Mouse (Mus musculus): ENCODE data around the gene Ammecr1. TPM values are rescaled to one million over a fixed set of nuclear protein-coding genes. Genes with fewer than 3 reads are reported as not detected.

The Ammecr1 gene
- polyA plus RNA-seq, 1 experiment from 2014 or later = 4.9 TPM

- Histone ChIP-seq H3K27ac (no peak overlapping the region), H3K36me3 (no peaks in the 10 kb centered on the region), H3K4me3 (replicated peaks) (no peak overlapping the region), H3K9me3 (no peaks in the 10 kb centered on the region), H3K4me1 (replicated peaks) (no peaks in the 10 kb centered on the region), H3K27me3 (no peaks in the 10 kb centered on the region), H3K4me2 (replicated peaks) (no peak overlapping the region), H3K9ac (replicated peaks) (no peak overlapping the region)
- no peak for ATAC-seq
- 93% methylated on average over 1 of the region's 1 CpGs for WGBS
Measured at GRCm38 (mm10) chrX:142825309-142825708, 141.2 kb downstream of the Ammecr1 start.

- ATAC-seq = no peak
- H3K4me3 ChIP-seq (replicated peaks) = no peak overlapping the region
- no peak overlapping the region for H3K4me2 ChIP-seq (replicated peaks)
- no peak overlapping the region for H3K27ac ChIP-seq
- 29% methylated on average over 3 of the region's 3 CpGs for WGBS
- 0 out of 2 replicates have a peak, but pooled peaks cover 3% of the 10 kb centered on the region for H3K4me1 ChIP-seq (replicated peaks)
- no peaks in the 10 kb centered on the region for H3K9me3 ChIP-seq
- no peak overlapping the region for H3K9ac ChIP-seq (replicated peaks)
- no peaks in the 10 kb centered on the region for H3K36me3 ChIP-seq
- peaks cover 3% of the 10 kb centered on the region; the same call in 1 of the 2 replicates for H3K27me3 ChIP-seq
Measured at GRCm38 (mm10) chrX:142821846-142822245, 144.7 kb downstream of the Ammecr1 start.

DNA sequence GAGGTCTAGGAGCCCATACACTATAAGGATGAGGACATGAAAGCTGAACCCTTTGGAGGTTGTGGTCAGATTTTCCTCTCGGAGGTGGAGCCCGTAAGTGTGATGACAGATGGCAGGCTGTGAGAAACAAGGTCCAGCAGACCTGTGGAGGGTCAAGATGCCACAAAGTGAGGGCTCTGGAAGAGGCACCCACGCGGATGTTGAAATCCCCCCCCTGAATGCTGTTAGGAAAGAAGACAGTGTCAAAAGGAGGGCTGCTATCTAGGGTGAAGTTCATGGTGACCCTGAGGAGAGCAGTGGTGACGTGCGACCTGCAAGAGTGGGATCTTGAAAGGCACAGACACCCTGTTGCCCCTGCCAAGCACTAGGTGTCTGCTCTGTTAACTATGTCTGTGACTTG is 145.3 kb downstream of the Ammecr1 start:
- H3K9ac ChIP-seq (replicated peaks) = no peak overlapping the region
- 88% methylated on average over 6 of the region's 6 CpGs for WGBS
- H3K9me3 ChIP-seq = no peaks in the 10 kb centered on the region
- no peaks in the 10 kb centered on the region for H3K36me3 ChIP-seq
- ATAC-seq = no peak; the same call in 1 of the 2 replicates
- peaks cover 3% of the 10 kb centered on the region; the same call in 1 of the 2 replicates for H3K27me3 ChIP-seq
- H3K4me2 ChIP-seq (replicated peaks) = no peak overlapping the region
- H3K4me3 ChIP-seq (replicated peaks) = no peak overlapping the region
- H3K4me1 ChIP-seq (replicated peaks) = 0 out of 2 replicates have a peak, but pooled peaks cover 3% of the 10 kb centered on the region
- no peak overlapping the region for H3K27ac ChIP-seq

DNA sequence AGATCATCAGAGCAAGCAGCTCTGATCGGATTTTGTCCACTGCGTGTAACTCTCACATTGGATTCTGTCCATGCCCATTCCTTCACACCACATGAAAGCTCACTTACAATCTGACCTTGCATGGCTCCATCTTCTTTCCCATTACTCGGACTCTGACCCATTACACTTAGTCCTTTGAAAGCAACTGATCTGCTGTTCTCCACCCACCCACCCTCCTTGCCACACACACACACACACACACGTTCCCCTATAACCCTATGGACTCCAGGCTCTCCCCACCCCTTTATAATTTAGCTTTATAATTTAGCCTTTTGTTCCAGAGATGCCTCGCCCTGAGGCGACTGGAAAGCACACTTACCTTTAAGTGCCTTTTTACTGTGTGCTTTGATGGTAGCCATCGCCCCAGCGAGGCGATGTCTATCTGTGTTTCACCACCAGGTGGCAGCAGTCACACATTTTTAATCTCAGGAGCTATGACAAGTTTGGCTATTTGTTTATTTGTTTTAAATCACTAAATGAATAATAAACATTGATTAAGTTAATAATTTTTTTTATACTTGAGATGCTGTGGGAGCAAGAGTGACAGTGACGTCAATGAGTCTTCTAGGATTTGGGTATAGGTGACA is 148.4 kb downstream of the Ammecr1 start:
- Histone ChIP-seq H3K9me3 (no peaks in the 10 kb centered on the region), H3K4me1 (replicated peaks) (0 out of 2 replicates have a peak, but pooled peaks cover 3% of the 10 kb centered on the region), H3K4me2 (replicated peaks) (no peak overlapping the region), H3K27ac (no peak overlapping the region), H3K36me3 (no peaks in the 10 kb centered on the region), H3K27me3 (peaks cover 3% of the 10 kb centered on the region; the same call in 1 of the 2 replicates), H3K4me3 (replicated peaks) (no peak overlapping the region), H3K9ac (replicated peaks) (no peak overlapping the region)
- ATAC-seq = 0 out of 2 replicates have a peak, but pooled peaks have one; percentile 7
- 39% methylated on average over 10 of the region's 10 CpGs for WGBS

- no peak overlapping the region for H3K9ac ChIP-seq (replicated peaks)
- H3K27ac ChIP-seq = no peak overlapping the region
- H3K36me3 ChIP-seq = no peaks in the 10 kb centered on the region
- no peak for ATAC-seq
- no peak overlapping the region for H3K4me3 ChIP-seq (replicated peaks)
- no peak overlapping the region for H3K4me2 ChIP-seq (replicated peaks)
- 12% methylated on average over 6 of the region's 6 CpGs for WGBS
- H3K27me3 ChIP-seq = peaks cover 3% of the 10 kb centered on the region; the same call in 1 of the 2 replicates
- H3K9me3 ChIP-seq = no peaks in the 10 kb centered on the region
- 0 out of 2 replicates have a peak, but pooled peaks cover 3% of the 10 kb centered on the region for H3K4me1 ChIP-seq (replicated peaks)
Measured at GRCm38 (mm10) chrX:142813146-142813545, 153.4 kb downstream of the Ammecr1 start.

DNA sequence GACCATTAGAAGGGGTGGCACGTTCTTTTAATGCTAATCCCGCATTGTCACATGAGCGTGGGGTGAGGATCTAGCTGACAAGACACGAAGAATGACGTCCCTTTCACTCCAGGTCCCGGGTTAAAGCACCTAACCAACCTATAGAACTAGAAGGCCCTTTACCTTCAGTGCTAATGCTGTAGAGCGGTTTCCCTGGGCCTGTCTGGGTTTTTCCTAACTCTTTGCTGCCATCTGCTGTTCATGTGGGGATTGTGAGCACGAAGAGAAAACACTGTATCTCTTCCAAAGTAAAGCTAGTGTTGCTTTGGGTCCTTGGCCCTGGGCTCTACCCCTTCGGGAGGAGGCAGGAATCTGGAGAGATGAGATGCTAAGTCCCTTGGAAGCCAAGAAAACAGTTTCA is 158.1 kb downstream of the Ammecr1 start:
- WGBS = 38% methylated on average over 9 of the region's 9 CpGs
- Histone ChIP-seq H3K9me3 (no peaks in the 10 kb centered on the region), H3K27me3 (no peaks in the 10 kb centered on the region), H3K4me1 (replicated peaks) (no peaks in the 10 kb centered on the region; the same call in 1 of the 2 replicates), H3K36me3 (no peaks in the 10 kb centered on the region), H3K9ac (replicated peaks) (no peak overlapping the region), H3K4me2 (replicated peaks) (no peak overlapping the region), H3K4me3 (replicated peaks) (no peak overlapping the region), H3K27ac (no peak overlapping the region)
- no peak for ATAC-seq

- Histone ChIP-seq H3K27me3 (no peaks in the 10 kb centered on the region; the same call in 1 of the 2 replicates), H3K4me2 (replicated peaks) (no peak overlapping the region), H3K9ac (replicated peaks) (no peak overlapping the region), H3K36me3 (no peaks in the 10 kb centered on the region), H3K9me3 (no peaks in the 10 kb centered on the region), H3K4me1 (replicated peaks) (no peaks in the 10 kb centered on the region; the same call in 1 of the 2 replicates), H3K4me3 (replicated peaks) (no peak overlapping the region), H3K27ac (no peak overlapping the region)
- peak; percentile 24 for ATAC-seq
- 41% methylated on average over 10 of the region's 10 CpGs for WGBS
Measured at GRCm38 (mm10) chrX:142806620-142807061, 159.9 kb downstream of the Ammecr1 start.

GRCm38 (mm10) chrX:142806126-142806525 is 160.4 kb downstream of the Ammecr1 start:
- no peak overlapping the region for H3K4me2 ChIP-seq (replicated peaks)
- no peaks in the 10 kb centered on the region for H3K36me3 ChIP-seq
- WGBS = 77% methylated on average over 6 of the region's 6 CpGs
- no peaks in the 10 kb centered on the region for H3K9me3 ChIP-seq
- H3K27me3 ChIP-seq = no peaks in the 10 kb centered on the region; the same call in 1 of the 2 replicates
- H3K9ac ChIP-seq (replicated peaks) = no peak overlapping the region
- H3K4me1 ChIP-seq (replicated peaks) = no peaks in the 10 kb centered on the region; the same call in 1 of the 2 replicates
- 0 out of 2 replicates have a peak, but pooled peaks have one; percentile 31 for ATAC-seq
- H3K27ac ChIP-seq = no peak overlapping the region
- H3K4me3 ChIP-seq (replicated peaks) = no peak overlapping the region

DNA sequence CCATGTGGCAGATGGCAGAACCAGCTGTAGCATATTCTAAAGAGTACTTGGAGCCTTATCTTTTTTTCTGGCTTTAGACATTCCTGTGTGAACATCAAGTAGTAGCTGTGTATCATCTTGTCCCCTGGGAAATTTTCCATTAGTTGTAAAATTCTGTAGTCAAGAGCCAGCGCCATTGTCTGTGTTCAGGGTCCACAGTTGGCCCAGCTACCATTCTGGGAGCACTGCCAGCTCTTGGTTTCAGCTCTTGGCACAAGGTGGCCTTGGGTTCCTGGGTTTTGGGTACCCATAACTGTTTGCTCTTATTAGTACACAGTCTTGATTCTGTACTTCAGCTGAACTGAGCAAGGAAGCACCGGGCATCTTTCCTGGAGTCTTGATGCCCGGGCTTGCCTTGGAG is 161.9 kb downstream of the Ammecr1 start:
- WGBS = 92% methylated on average over 3 of the region's 3 CpGs
- H3K36me3 ChIP-seq = no peaks in the 10 kb centered on the region
- no peak overlapping the region for H3K4me2 ChIP-seq (replicated peaks)
- H3K9ac ChIP-seq (replicated peaks) = no peak overlapping the region
- H3K27me3 ChIP-seq = no peaks in the 10 kb centered on the region; the same call in 1 of the 2 replicates
- H3K4me1 ChIP-seq (replicated peaks) = no peaks in the 10 kb centered on the region; the same call in 1 of the 2 replicates
- no peak for ATAC-seq
- no peak overlapping the region for H3K27ac ChIP-seq
- H3K4me3 ChIP-seq (replicated peaks) = no peak overlapping the region
- no peaks in the 10 kb centered on the region for H3K9me3 ChIP-seq

Small RNA genes within 50 kb of the gene (microRNA-seq; reads per million reads assigned to microRNA genes)
- gene Gm44351 = not detected

Other genes with a start within 250 kb of the Ammecr1 start
- 0.34 and 0.35 TPM in 2 replicates for gene Rtl9, start 132.9 kb upstream of the Ammecr1 start, polyA plus RNA-seq (2015; fragmentation: Nextera tagmentation; extraction: Ambion mirVana)

All from midbrain, embryonic 13.5 days (tissue).